Comparison of ENCODE assay signal across 13 mouse cellular contexts in the genomic region with DNA sequence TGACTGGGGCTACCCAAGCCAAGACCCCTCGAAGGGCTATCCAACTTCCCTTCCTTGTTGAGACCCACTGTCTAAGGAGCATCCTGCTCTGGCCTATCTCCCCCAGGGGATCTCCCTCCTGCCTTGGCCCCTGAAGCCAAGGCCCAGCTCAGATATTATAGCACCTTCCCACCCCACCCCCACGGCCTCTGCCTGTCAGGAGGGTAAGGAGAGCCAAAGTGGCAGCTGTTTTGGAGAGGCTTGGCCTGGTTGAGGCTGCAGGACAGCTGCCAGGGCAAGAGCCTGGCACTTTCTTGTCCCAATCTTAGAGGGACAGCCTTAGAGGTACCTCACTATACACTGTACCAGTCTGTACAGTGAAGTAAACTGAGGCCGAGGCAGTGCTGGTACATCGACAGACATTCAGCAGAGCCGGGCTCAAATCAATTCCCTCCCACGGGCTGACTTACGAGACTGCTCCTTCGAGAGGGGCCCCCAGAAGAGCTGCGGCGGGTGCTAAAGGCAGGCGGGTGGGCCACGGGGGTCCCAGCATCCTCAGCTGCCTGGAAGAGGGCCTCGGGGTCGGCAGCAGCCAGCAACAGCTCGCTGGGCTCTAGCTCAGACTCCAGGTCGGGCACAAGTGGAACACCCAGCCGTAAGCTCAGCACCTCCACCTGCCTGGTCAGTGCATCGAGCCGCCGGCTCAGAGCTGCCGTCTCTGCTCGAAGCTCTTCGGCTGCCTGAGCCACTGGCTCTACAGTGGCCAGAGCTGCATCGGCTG. TPM values are rescaled to one million over a fixed set of nuclear protein-coding genes. Genes with fewer than 3 reads are reported as not detected.
DNase-seq lines count a peak whose midpoint lies in the region; ATAC-seq and TF ChIP-seq lines count a peak whose summit lies in the region.
"Had no signal": no experiment of that assay in that cellular context is flagged by ENCODE, and none has a peak within 500 bp of the region (broad histone marks: within the 10 kb centered on the region; RNA-seq: fewer than 3 reads in every experiment).

No protein-coding gene starts in this region.

- H3K9me3 ChIP-seq in midbrain, postnatal 0 days (ENCODE audit: low read length): no peaks in the 10 kb centered on the region
- H3K9me3 ChIP-seq in midbrain, embryonic 11.5 days (ENCODE audit: control insufficient read depth, low read length): no peaks in the 10 kb centered on the region
- H3K9me3 ChIP-seq in heart, postnatal 0 days (replicated peaks; ENCODE audit: control insufficient read depth, low read length): no peaks in the 10 kb centered on the region
- no peaks in the 10 kb centered on the region for H3K9me3 ChIP-seq in intestine, embryonic 15.5 days
- H3K9me3 ChIP-seq: G1E had no signal

- no peaks in the 10 kb centered on the region for H3K36me3 ChIP-seq in midbrain, postnatal 0 days (ENCODE audit: insufficient read depth, low read length)
- H3K36me3 ChIP-seq in midbrain, embryonic 11.5 days (ENCODE audit: control insufficient read depth, insufficient read depth, low read length): peaks cover 5% of the 10 kb centered on the region
- peaks cover 99% of the 10 kb centered on the region for H3K36me3 ChIP-seq in heart, postnatal 0 days (replicated peaks; ENCODE audit: control insufficient read depth, insufficient read depth, low read length)
- peaks cover 77% of the 10 kb centered on the region for H3K36me3 ChIP-seq in intestine, embryonic 15.5 days
- H3K36me3 ChIP-seq: G1E had no signal

- no peaks in the 10 kb centered on the region for H3K27me3 ChIP-seq in midbrain, postnatal 0 days (ENCODE audit: insufficient read depth, low read length)
- no peaks in the 10 kb centered on the region for H3K27me3 ChIP-seq in midbrain, embryonic 11.5 days (ENCODE audit: control insufficient read depth, insufficient read depth, low read length)
- H3K27me3 ChIP-seq in heart, postnatal 0 days (ENCODE audit: control insufficient read depth, insufficient read depth, low read length): no peaks in the 10 kb centered on the region
- H3K27me3 ChIP-seq in intestine, embryonic 15.5 days (replicated peaks): no peaks in the 10 kb centered on the region

- H3K4me1 ChIP-seq in midbrain, postnatal 0 days (ENCODE audit: insufficient read depth, low read length): no peaks in the 10 kb centered on the region
- no peaks in the 10 kb centered on the region for H3K4me1 ChIP-seq in midbrain, embryonic 11.5 days (ENCODE audit: control insufficient read depth, insufficient read depth, low read length)
- peaks cover 19% of the 10 kb centered on the region; the same call in 1 of the 2 replicates for H3K4me1 ChIP-seq in heart, postnatal 0 days (ENCODE audit: control insufficient read depth, insufficient read depth)
- H3K4me1 ChIP-seq in intestine, embryonic 15.5 days (replicated peaks): no peaks in the 10 kb centered on the region

- no peak overlapping the region for H3K4me3 ChIP-seq in midbrain, postnatal 0 days (ENCODE audit: low read depth, low read length)
- no peak overlapping the region for H3K4me3 ChIP-seq in midbrain, embryonic 11.5 days (ENCODE audit: low read depth, low read length)
- H3K4me3 ChIP-seq in heart, postnatal 0 days (ENCODE audit: low read depth, low read length): peak overlapping the region; percentile 34
- no peak overlapping the region for H3K4me3 ChIP-seq in intestine, embryonic 15.5 days (replicated peaks)

- no peak overlapping the region for H3K4me2 ChIP-seq in midbrain, postnatal 0 days (ENCODE audit: low read depth, low read length, poor library complexity, severe bottlenecking)
- H3K4me2 ChIP-seq in midbrain, embryonic 11.5 days: no peak overlapping the region
- H3K4me2 ChIP-seq in heart, postnatal 0 days (ENCODE audit: low read depth, low read length): peak overlapping the region; percentile 54
- no peak overlapping the region for H3K4me2 ChIP-seq in intestine, embryonic 15.5 days (replicated peaks)
- H3K4me2 ChIP-seq: liver, embryonic 11.5 days had no signal

- ATAC-seq in midbrain, postnatal 0 days (ENCODE audit: low FRiP score): no peak
- ATAC-seq in midbrain, embryonic 11.5 days (ENCODE audit: low FRiP score): no peak
- peak; percentile 15 for ATAC-seq in heart, postnatal 0 days (ENCODE audit: insufficient read depth, low read depth)
- ATAC-seq in intestine, embryonic 15.5 days: no peak
- ATAC-seq in granulocyte monocyte progenitor cell, adult 5-6 weeks (replicated peaks; ENCODE audit: poor library complexity, severe bottlenecking): no peak
- ATAC-seq: inflammation-experienced regulatory T-cells, adult 6 months had no signal

- 94% methylated on average over 24 of the region's 24 CpGs for WGBS in midbrain, postnatal 0 days
- WGBS in midbrain, embryonic 11.5 days: 91% methylated on average over 24 of the region's 24 CpGs
- WGBS in heart, postnatal 0 days: 80% methylated on average over 24 of the region's 24 CpGs
- 94% methylated on average over 24 of the region's 24 CpGs for WGBS in intestine, embryonic 15.5 days

- DNase-seq in cerebellum, adult 9-10 months: peak; percentile 32
- no peak for DNase-seq in cerebellum, adult 8-10 months
- peak; percentile 28 for DNase-seq in midbrain, postnatal 0 days (ENCODE audit: low spot score)
- no peak for DNase-seq in midbrain, embryonic 11.5 days (ENCODE audit: low spot score, missing footprints)
- no peak for DNase-seq in heart, postnatal 0 days (ENCODE audit: low spot score)
- no peak for DNase-seq in adrenal gland, postnatal 10 days
- DNase-seq: kidney, postnatal 10 days; lung, postnatal 10 days had no signal

- no peak overlapping the region for H3K27ac ChIP-seq in midbrain, postnatal 0 days (ENCODE audit: low read depth, low read length)
- no peak overlapping the region for H3K27ac ChIP-seq in midbrain, embryonic 11.5 days (ENCODE audit: low read depth, low read length)
- H3K27ac ChIP-seq in heart, postnatal 0 days (ENCODE audit: low read depth): peak overlapping the region; percentile 89
- H3K27ac ChIP-seq in intestine, embryonic 15.5 days: no peak overlapping the region

- no peak for TF ChIP-seq CTCF in midbrain, postnatal 0 days (IDR thresholded peaks at IDR 0.05)
- no peak for TF ChIP-seq CTCF in heart, postnatal 0 days (IDR thresholded peaks at IDR 0.05; ENCODE audit: low read depth)

- TF ChIP-seq EP300 in heart, postnatal 0 days (IDR thresholded peaks at IDR 0.05; ENCODE audit: low read depth): no peak

- H3K9ac ChIP-seq in midbrain, postnatal 0 days (replicated peaks; ENCODE audit: low read length, poor library complexity, severe bottlenecking): no peak overlapping the region
- H3K9ac ChIP-seq in midbrain, embryonic 11.5 days (ENCODE audit: low read length): no peak overlapping the region
- peak overlapping the region; percentile 51 for H3K9ac ChIP-seq in heart, postnatal 0 days (replicated peaks; ENCODE audit: low read depth, low read length)
- H3K9ac ChIP-seq in intestine, embryonic 15.5 days: no peak overlapping the region

RNA-seq across cellular contexts. Expression of a gene that starts 12.7 kb away (rescaled TPM):
- 244 and 290 TPM in 2 replicates for total RNA-seq in midbrain, postnatal 0 days (2014; rRNA removed)
- 298 and 349 TPM in 2 replicates for polyA plus RNA-seq in midbrain, postnatal 0 days (2015; fragmentation: Nextera tagmentation; extraction: Ambion mirVana)
- 55.9 and 58.9 TPM in 2 replicates for polyA plus RNA-seq in midbrain, embryonic 11.5 days (2014; fragmentation: Nextera tagmentation; extraction: Ambion mirVana)
- total RNA-seq in heart, postnatal 0 days (2014; rRNA removed; ENCODE audit: low replicate concordance): 147 and 156 TPM in 2 replicates
- polyA plus RNA-seq in heart, postnatal 0 days (2015; fragmentation: Nextera tagmentation; extraction: Ambion mirVana): 129 and 130 TPM in 2 replicates
- 147 and 154 TPM in 2 replicates for polyA plus RNA-seq in intestine, embryonic 15.5 days (2015; fragmentation: Nextera tagmentation; extraction: Ambion mirVana)
- 10 to 100 TPM; 42.7 to 43.6 TPM for total RNA-seq in adrenal gland, postnatal 10 days (2021)
- total RNA-seq in granulocyte monocyte progenitor cell, adult 5-6 weeks (2014; fragmentation: Nextera tagmentation): 22.0 and 28.8 TPM in 2 replicates
- total RNA-seq in granulocyte monocyte progenitor cell, adult 5-6 weeks (2017): 17.0 and 21.1 TPM in 2 replicates
- total RNA-seq: G1E had no signal
- polyA plus RNA-seq: G1E had no signal

RNA-seq across cellular contexts. Expression of a gene that starts 13.3 kb away (rescaled TPM):
- total RNA-seq in midbrain, postnatal 0 days (2014; rRNA removed): 7.3 and 9.9 TPM in 2 replicates
- polyA plus RNA-seq in midbrain, postnatal 0 days (2015; fragmentation: Nextera tagmentation; extraction: Ambion mirVana): 8.0 and 8.1 TPM in 2 replicates
- 26.6 and 27.1 TPM in 2 replicates for polyA plus RNA-seq in midbrain, embryonic 11.5 days (2014; fragmentation: Nextera tagmentation; extraction: Ambion mirVana)
- total RNA-seq in heart, postnatal 0 days (2014; rRNA removed; ENCODE audit: low replicate concordance): 74.5 and 94.2 TPM in 2 replicates
- polyA plus RNA-seq in heart, postnatal 0 days (2015; fragmentation: Nextera tagmentation; extraction: Ambion mirVana): 86.3 and 104 TPM in 2 replicates
- 78.3 and 79.6 TPM in 2 replicates for polyA plus RNA-seq in intestine, embryonic 15.5 days (2015; fragmentation: Nextera tagmentation; extraction: Ambion mirVana)
- total RNA-seq in adrenal gland, postnatal 10 days (2021): 10 to 100 TPM; 63.4 to 81.0 TPM
- 7.5 and 10.5 TPM in 2 replicates for total RNA-seq in granulocyte monocyte progenitor cell, adult 5-6 weeks (2014; fragmentation: Nextera tagmentation)
- total RNA-seq in granulocyte monocyte progenitor cell, adult 5-6 weeks (2017): 7.0 and 8.3 TPM in 2 replicates
- total RNA-seq: G1E had no signal
- polyA plus RNA-seq: G1E had no signal

RNA-seq across cellular contexts. Expression of a gene that starts 22.5 kb away (rescaled TPM):
- 10.5 and 10.6 TPM in 2 replicates for total RNA-seq in midbrain, postnatal 0 days (2014; rRNA removed)
- polyA plus RNA-seq in midbrain, postnatal 0 days (2015; fragmentation: Nextera tagmentation; extraction: Ambion mirVana): 17.3 and 19.3 TPM in 2 replicates
- 0.07 and 0.16 TPM in 2 replicates for polyA plus RNA-seq in midbrain, embryonic 11.5 days (2014; fragmentation: Nextera tagmentation; extraction: Ambion mirVana)
- total RNA-seq in heart, postnatal 0 days (2014; rRNA removed; ENCODE audit: low replicate concordance): 7.1 and 9.4 TPM in 2 replicates
- 12.4 and 12.8 TPM in 2 replicates for polyA plus RNA-seq in heart, postnatal 0 days (2015; fragmentation: Nextera tagmentation; extraction: Ambion mirVana)
- polyA plus RNA-seq in intestine, embryonic 15.5 days (2015; fragmentation: Nextera tagmentation; extraction: Ambion mirVana): 4.2 and 4.6 TPM in 2 replicates
- 1 to 10 TPM in 1 of 2 experiments, under 1 TPM in 1; 0.66 to 1.5 TPM for total RNA-seq in adrenal gland, postnatal 10 days (2021)
- 0.94 and 1.1 TPM in 2 replicates for total RNA-seq in granulocyte monocyte progenitor cell, adult 5-6 weeks (2014; fragmentation: Nextera tagmentation)
- total RNA-seq in granulocyte monocyte progenitor cell, adult 5-6 weeks (2017): 0.09 and 0.57 TPM in 2 replicates
- polyA plus RNA-seq: G1E; inflammation-experienced regulatory T-cells, adult 6 months had no signal

RNA-seq across cellular contexts. Expression of a gene that starts 39.1 kb away (rescaled TPM):
- 27.4 and 33.1 TPM in 2 replicates for total RNA-seq in midbrain, postnatal 0 days (2014; rRNA removed)
- polyA plus RNA-seq in midbrain, postnatal 0 days (2015; fragmentation: Nextera tagmentation; extraction: Ambion mirVana): 15.4 and 20.1 TPM in 2 replicates
- polyA plus RNA-seq in midbrain, embryonic 11.5 days (2014; fragmentation: Nextera tagmentation; extraction: Ambion mirVana): 0.38 and 0.54 TPM in 2 replicates
- 0.08 and 0.19 TPM in 2 replicates for total RNA-seq in heart, postnatal 0 days (2014; rRNA removed; ENCODE audit: low replicate concordance)
- 0.10 and 0.11 TPM in 2 replicates for polyA plus RNA-seq in heart, postnatal 0 days (2015; fragmentation: Nextera tagmentation; extraction: Ambion mirVana)
- polyA plus RNA-seq in intestine, embryonic 15.5 days (2015; fragmentation: Nextera tagmentation; extraction: Ambion mirVana): 0.38 and 0.45 TPM in 2 replicates
- total RNA-seq in adrenal gland, postnatal 10 days (2021): under 1 TPM in 1 of 2 experiments, not detected in 1; 0.21 TPM
- total RNA-seq in granulocyte monocyte progenitor cell, adult 5-6 weeks (2014; fragmentation: Nextera tagmentation): 0.26 TPM in 1 of 2 replicates, not detected in the other
- total RNA-seq in granulocyte monocyte progenitor cell, adult 5-6 weeks (2017): not detected in 2 replicates
- polyA plus RNA-seq: G1E had no signal

Comparison
In these comparisons a context has a peak if more than half of its experiments do, and no peak if none do; other contexts are left out.
1. DNase-seq: peak in cerebellum, adult 9-10 months (single experiment) and midbrain, postnatal 0 days (single experiment); none in cerebellum, adult 8-10 months (single experiment), midbrain, embryonic 11.5 days (single experiment), heart, postnatal 0 days (single experiment) and adrenal gland, postnatal 10 days (single experiment).